Mouse (Mus musculus): ENCODE measurements around the gene Cabp4.

- no peak for TF ChIP-seq CTCF (IDR thresholded peaks at IDR 0.05; ENCODE audit: low read depth)
- TF ChIP-seq EP300 (IDR thresholded peaks at IDR 0.05; ENCODE audit: low read depth) = no peak
Observed at GRCm38 (mm10) chr19:4151898-4152297, 8.1 kb upstream of the Cabp4 start.
